Mouse (Mus musculus): ENCODE measurements at regions not wholly inside any gene's neighbourhood (a gene's known extent, or its start where the extent isn't known, plus 50 kb on each side); places are given as distances from the start of the nearest gene placed in this dataset.
"Not testable (repeated sequence)": the region's sequence is repeated elsewhere in the genome, so short reads cannot be mapped to it uniquely, and the experiment has no call there.

- H3K27me3 ChIP-seq (replicated peaks; ENCODE audit: low read depth, poor library complexity, severe bottlenecking); DNase-seq (ENCODE audit: low spot score); H3K36me3 ChIP-seq (replicated peaks); H3K27ac ChIP-seq (replicated peaks); H3K9me3 ChIP-seq; H3K4me1 ChIP-seq; H3K4me3 ChIP-seq: not testable (repeated sequence)
- 88% methylated on average over 2 of the region's 2 CpGs for WGBS
Measured at GRCm38 (mm10) chr8:93443631-93444030, 64.1 kb upstream of the Ces1h start.

DNA sequence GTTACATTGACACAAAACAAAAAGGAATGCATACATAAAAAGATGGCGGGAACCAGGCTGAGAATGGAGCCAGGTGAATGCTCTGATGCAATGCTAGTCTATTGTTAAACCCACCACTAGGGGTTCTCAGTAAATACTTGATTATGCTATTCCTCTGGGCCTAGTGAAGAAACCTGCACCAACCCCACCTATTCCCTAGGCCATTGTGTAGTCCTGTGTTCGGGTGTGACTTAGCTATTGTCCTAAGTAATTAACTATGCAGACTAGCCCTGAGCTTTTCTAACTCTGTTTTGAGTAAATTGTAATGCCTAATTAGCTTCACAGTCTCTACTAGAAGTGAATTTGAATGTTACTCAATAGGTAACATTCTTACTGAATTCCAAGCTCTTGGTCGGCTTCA is 62.4 kb upstream of the Ces1h start:
- Histone ChIP-seq H3K4me3 (no peak overlapping the region), H3K9me3 (no peaks in the 10 kb centered on the region), H3K4me1 (no peaks in the 10 kb centered on the region), H3K27me3 (replicated peaks; ENCODE audit: low read depth, poor library complexity, severe bottlenecking) (no peaks in the 10 kb centered on the region), H3K27ac (replicated peaks) (no peak overlapping the region), H3K36me3 (replicated peaks) (no peaks in the 10 kb centered on the region)
- no peak for DNase-seq (ENCODE audit: low spot score)
- 76% methylated on average over 3 of the region's 3 CpGs for WGBS

GRCm38 (mm10) chr8:93436586-93436985 is 57.1 kb upstream of the Ces1h start:
- H3K4me1 ChIP-seq; H3K27ac ChIP-seq (replicated peaks); DNase-seq (ENCODE audit: low spot score); H3K4me3 ChIP-seq; H3K9me3 ChIP-seq; H3K27me3 ChIP-seq (replicated peaks; ENCODE audit: low read depth, poor library complexity, severe bottlenecking); H3K36me3 ChIP-seq (replicated peaks): not testable (repeated sequence)
- 68% methylated on average over 12 of the region's 12 CpGs for WGBS

GRCm38 (mm10) chr8:93430637-93431036 is 51.1 kb upstream of the Ces1h start:
- no peak overlapping the region for H3K27ac ChIP-seq (replicated peaks)
- no peaks in the 10 kb centered on the region for H3K9me3 ChIP-seq
- DNase-seq (ENCODE audit: low spot score): peak; percentile 76
- no peaks in the 10 kb centered on the region for H3K27me3 ChIP-seq (replicated peaks; ENCODE audit: low read depth, poor library complexity, severe bottlenecking)
- H3K36me3 ChIP-seq (replicated peaks): no peaks in the 10 kb centered on the region
- 9% methylated on average over 3 of the region's 3 CpGs for WGBS
- H3K4me1 ChIP-seq: no peaks in the 10 kb centered on the region
- no peak overlapping the region for H3K4me3 ChIP-seq
